Mouse (Mus musculus) 3T3-L1 (cell line): ENCODE data around the gene Col5a1.

Experiments
- DNase-seq: peaks from one replicate; pipeline ENCODE4 v3.0.0-alpha.2; 2015; ENCODE audit warnings: low read depth, low spot score

Col5a1 gene

GRCm38 (mm10) chr2:27886148-27886551 lies at the start of gene Col5a1:
Gene Col5a1, plus strand, starts transcription at chr2:27886425.
- DNase-seq, result peak; percentile 86

- DNase-seq, result no peak
Measured at GRCm38 (mm10) chr2:27838112-27838511, 48.1 kb upstream of the Col5a1 start.

- DNase-seq, result no peak
Measured at GRCm38 (mm10) chr2:27840890-27841289, 45.3 kb upstream of the Col5a1 start.

GRCm38 (mm10) chr2:27842893-27843292 lies 43.3 kb upstream of the Col5a1 start:
- peak; percentile 82 for DNase-seq

GRCm38 (mm10) chr2:27844885-27845284 lies 41.3 kb upstream of the Col5a1 start:
- DNase-seq, result no peak

GRCm38 (mm10) chr2:27847001-27847400 lies 39.2 kb upstream of the Col5a1 start:
- peak; percentile 92 for DNase-seq

DNA sequence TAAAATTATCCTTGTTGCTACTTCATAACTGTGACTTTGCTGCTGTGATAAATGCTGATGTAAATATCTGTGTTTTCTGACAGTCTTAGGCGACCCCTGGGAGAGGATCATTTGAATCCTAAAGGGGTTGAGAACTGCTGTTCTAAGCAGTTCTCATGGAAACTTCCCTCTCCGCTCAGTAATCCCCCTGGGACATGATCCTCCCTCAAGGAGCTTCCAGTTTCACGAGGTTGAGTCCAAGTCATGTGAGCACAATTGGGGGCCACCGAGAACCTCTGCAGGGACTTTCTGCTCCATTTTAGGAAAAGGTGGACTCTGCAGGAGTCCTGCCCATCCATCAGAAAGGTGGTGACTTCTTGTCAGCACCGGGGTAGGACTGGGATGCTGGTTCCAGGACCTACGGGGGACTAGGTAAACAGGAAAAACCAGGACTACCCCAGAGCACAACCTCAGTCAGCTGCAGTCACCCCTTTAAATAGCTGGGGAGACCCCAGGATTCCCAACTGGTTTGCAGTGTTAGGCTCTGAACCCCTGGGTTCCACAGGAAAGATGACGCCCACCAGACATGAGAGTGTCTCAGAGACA lies 38.3 kb upstream of the Col5a1 start:
- DNase-seq, result peak; percentile 41

GRCm38 (mm10) chr2:27848466-27848865 lies 37.8 kb upstream of the Col5a1 start:
- DNase-seq, result peak; percentile 79

GRCm38 (mm10) chr2:27858348-27858903 lies 27.8 kb upstream of the Col5a1 start:
- DNase-seq, result peak; percentile 97

- DNase-seq, result peak; percentile 78
Measured at GRCm38 (mm10) chr2:27861576-27862238, 24.5 kb upstream of the Col5a1 start.

DNA sequence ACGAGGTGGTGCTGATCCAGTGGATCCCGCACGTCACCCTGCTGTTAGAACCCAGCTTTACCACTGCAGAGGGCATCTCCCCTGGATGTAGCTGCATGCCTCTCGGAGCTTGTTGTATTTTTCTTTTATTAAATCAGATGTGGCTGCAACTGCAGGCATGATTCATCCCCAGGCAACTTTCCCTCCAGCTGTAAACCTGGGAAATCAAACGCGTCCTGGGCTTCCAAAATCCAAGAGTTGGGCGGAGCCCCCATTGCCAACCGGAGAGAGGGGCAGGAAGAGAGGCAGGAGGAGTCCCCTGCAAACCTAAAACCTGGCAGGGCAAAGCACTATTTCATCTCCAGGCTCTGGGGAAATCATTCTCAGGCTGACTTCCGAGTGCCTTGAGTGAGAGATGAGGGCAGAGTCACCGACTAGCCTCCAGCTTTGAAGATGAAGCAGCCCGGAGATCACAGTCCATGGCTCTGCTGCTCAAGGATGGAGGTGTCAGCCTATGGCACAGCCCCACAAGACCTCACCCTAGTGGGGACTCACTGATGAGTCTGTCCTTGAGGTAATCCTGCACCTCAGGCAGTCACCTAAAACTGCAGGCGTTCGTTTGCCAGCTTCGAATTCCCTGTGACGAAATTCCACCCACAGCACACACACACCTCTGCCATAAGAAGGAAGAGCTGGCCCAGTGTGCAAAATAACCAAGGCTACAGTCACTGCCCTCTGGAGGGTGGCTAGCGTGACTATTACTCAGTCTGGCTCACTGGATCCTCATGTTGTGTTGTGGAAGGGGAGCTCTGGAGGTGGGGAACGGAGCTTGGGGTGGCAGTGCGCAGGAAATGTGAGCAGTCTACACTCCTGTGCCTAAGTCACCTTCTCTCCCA lies 21.5 kb upstream of the Col5a1 start:
- peak; percentile 58 for DNase-seq

GRCm38 (mm10) chr2:27870586-27870985 lies 15.6 kb upstream of the Col5a1 start:
- DNase-seq, result no peak

DNA sequence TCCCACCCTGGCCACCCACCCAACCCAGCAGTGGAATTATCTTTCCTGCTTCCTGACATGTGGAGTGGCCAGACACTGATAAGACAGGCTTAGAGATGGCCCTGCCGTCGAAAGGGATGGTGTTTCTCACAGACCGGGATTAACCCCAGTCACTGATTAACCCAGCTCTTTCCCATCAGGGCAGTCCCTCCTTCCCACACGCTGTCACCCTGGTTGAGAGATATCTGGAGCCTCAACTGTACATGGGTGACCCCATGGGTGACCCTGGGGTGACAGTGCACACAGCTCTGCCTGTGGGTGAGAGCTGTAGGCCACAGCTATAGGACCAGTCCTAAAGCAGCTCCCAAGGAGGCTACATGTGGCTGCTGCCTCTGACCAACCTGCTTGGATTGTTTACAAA lies 15.2 kb upstream of the Col5a1 start:
- no peak for DNase-seq

- no peak for DNase-seq
Measured at GRCm38 (mm10) chr2:27872276-27872675, 13.9 kb upstream of the Col5a1 start.

- no peak for DNase-seq
Measured at GRCm38 (mm10) chr2:27873030-27873429, 13.2 kb upstream of the Col5a1 start.

DNA sequence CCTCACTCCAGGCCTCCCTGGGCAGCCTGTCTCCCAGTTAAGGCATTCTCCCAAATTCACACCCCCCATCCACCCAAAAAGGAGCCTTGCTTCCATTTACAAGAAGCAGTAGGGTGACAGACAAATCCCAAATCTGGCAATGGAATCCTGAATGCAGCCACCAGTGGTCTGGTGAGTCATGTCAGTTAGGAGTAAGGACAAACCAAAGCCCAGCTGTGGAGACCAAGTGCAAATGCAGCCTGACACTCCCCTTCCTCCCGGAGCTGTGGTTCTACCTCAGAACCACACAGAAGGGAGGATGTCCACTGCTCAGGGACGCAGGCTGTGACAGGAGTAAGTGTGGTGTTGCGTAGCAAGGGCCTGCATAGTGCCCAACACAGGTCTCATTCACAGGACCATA lies 11.6 kb upstream of the Col5a1 start:
- DNase-seq, result peak; percentile 74

- no peak for DNase-seq
Measured at GRCm38 (mm10) chr2:27875231-27875630, 11.0 kb upstream of the Col5a1 start.

DNA sequence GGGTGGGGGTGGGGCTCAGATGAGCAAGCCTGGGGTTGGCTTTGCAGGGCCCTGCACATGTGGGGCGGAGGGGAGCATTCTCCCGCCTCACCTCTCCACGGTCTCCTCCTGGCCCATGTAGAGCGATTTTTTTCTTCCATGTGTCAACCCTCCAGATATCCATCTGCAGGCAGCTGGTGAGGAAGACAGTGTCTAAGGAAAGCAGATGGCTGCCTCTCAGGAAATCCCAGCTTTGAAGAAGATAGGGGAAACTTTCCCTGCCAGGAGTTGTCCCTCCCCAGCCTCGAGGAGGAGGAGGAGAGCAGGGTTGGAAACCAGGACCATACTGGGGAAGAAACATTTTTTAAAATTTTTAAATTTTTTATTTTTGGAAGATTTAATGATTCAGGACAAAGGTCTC lies 10.4 kb upstream of the Col5a1 start:
- no peak for DNase-seq

GRCm38 (mm10) chr2:27876724-27877504 lies 9.3 kb upstream of the Col5a1 start:
- DNase-seq, result no peak

DNA sequence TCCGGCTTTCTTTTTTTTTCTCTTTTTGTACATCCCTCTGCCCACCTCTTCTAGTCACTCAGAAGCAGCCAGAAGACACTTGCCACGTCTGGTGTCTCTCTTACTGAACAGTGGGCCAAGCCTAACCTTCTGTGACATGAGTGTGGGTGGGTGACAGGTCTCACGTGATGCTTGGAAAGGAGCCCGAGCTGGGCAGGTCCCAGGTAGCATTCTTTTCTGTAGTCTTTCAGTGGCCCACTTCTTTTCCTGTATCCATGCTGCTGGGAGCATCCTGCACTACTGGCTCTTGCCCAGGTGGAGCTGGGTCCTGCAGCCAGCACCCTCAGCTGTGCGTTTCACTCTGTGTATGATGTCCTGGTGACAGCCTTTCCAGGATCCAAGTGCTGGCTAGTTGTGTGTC lies 8.2 kb upstream of the Col5a1 start:
- DNase-seq, result no peak

DNA sequence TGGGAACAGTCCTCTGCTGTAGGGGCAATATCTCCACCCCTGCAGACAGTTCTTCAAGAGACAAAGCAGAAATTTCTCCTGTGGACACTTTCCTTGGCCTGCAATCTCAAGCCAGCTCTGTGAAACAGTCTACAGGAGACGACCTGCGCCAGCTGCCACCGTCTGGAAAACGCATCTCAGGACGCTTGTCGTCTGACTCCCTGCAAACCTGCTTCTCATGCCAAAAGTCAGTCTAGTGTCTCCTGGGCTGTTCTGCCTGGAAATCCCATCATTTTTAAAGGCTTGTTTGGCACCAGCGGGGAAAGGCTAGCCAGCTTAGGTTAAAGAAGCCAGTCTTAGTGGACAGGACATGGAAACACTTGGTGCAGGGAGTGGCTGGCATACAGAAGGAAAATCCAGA lies 2.9 kb upstream of the Col5a1 start:
- no peak for DNase-seq
